In the genomic region with DNA sequence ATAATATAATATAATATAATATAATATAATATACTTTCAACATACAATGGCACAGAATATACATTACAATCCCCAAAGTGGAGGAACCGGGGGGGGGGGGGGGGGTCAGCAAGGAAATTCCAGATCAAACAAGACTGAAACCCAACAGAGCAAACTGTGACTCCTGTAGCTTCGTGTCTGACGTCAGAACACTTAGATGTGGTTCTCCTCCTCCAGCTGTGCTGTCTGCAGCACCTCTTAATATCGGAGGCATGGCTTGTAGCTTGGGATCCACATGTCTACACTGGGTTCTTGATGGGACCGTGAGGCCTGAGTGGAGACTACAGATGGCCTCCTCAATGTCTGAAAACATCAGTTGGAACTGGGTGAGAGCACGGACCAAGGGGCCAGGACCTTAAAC, we compare ENCODE assay signal across 22 mouse cellular contexts.
DNase-seq lines count a peak whose midpoint lies in the region; ATAC-seq lines count a peak whose summit lies in the region.
"Had no signal": no experiment of that assay in that cellular context is flagged by ENCODE, and none has a peak within 500 bp of the region (broad histone marks: within the 10 kb centered on the region; RNA-seq: fewer than 3 reads in every experiment).

No protein-coding gene starts in this region.

- DNase-seq in thymus, postnatal 14 days = peak; percentile 9
- DNase-seq in thymus, adult 18-20 months = no peak
- peak; percentile 42 to 56 for DNase-seq in CD8-positive naive resting alpha-beta T cell, adult 2 months (ENCODE audit: low read depth in 2 of 2, low spot score in 2 of 2)
- DNase-seq in T-cell, adult 2 months (ENCODE audit: low spot score) = peak; percentile 73
- peak; percentile 9 for DNase-seq in naive thymus-derived CD4-positive, alpha-beta T cell, adult 2 months (ENCODE audit: low read depth)
- DNase-seq in liver = no peak
- no peak for DNase-seq in frontal cortex, postnatal 10 days (ENCODE audit: low spot score in 2 of 2)
- DNase-seq: adrenal gland, adult 2 months; adrenal gland, adult 8-10 months; adrenal gland, postnatal 10 days; adrenal gland, postnatal 14 days; adrenal gland, postnatal 25 days; adrenal gland, postnatal 36 days; B cell, adult 2 months; cerebellum, adult 11 months; cerebellum, adult 11-12 months; cerebellum, adult 18-20 months; cerebellum, adult 2 months had no signal

- ATAC-seq in frontal cortex, adult (ENCODE audit: low TSS enrichment) = no peak
- ATAC-seq: activated CD4-positive, CD25-positive, alpha-beta regulatory T cell, adult 4 months; CD4-positive, CD25-positive, alpha-beta regulatory T cell, adult 4 months; Patski had no signal

Comparison
In these comparisons a context has a peak if more than half of its experiments do, and no peak if none do; other contexts are left out.
1. DNase-seq: peak in thymus, postnatal 14 days (single experiment), CD8-positive naive resting alpha-beta T cell, adult 2 months (2 of 2), T-cell, adult 2 months (single experiment) and naive thymus-derived CD4-positive, alpha-beta T cell, adult 2 months (single experiment); none in thymus, adult 18-20 months (0 of 2), liver (single experiment) and frontal cortex, postnatal 10 days (0 of 2).